Mouse (Mus musculus) stomach, embryonic 16.5 days (tissue): ENCODE measurements around the gene Tctex1d2. TPM values are rescaled to one million over a fixed set of nuclear protein-coding genes. Genes with fewer than 3 reads are reported as not detected.

Source experiments
- ATAC-seq: fragments of 200-750 bp; cut with Nextera tagmentation; 2 replicates; pipeline ENCODE4 v1.8.0; 2017; ENCODE audit warnings: moderate number of reproducible peaks, moderate TSS enrichment; ENCODE audit not compliant: insufficient read depth, low FRiP score
- H3K27ac ChIP-seq: fragments of 300-500 bp; sonication (generic); 2 replicates; pipeline ENCODE4 v1.5.1; 2014; ENCODE audit warnings: low read length
- H3K27me3 ChIP-seq: fragments of 300-500 bp; sonication (generic); 2 replicates; pipeline ENCODE4 v1.6.1; 2014; ENCODE audit warnings: low read length, control low read depth, mixed read lengths; ENCODE audit not compliant: control insufficient read depth, insufficient read depth
- H3K36me3 ChIP-seq: fragments of 300-500 bp; sonication (generic); 2 replicates; pipeline ENCODE4 v1.6.1; 2014; ENCODE audit warnings: low read length; ENCODE audit not compliant: control insufficient read depth, insufficient read depth
- H3K4me1 ChIP-seq: fragments of 300-500 bp; sonication (generic); 2 replicates; pipeline ENCODE4 v1.6.1; 2014; ENCODE audit warnings: low read length, control low read depth, mixed read lengths; ENCODE audit not compliant: control insufficient read depth, insufficient read depth
- H3K4me2 ChIP-seq: fragments of 300-500 bp; sonication (generic); 2 replicates; pipeline ENCODE4 v1.6.1; 2014; ENCODE audit warnings: low read depth, low read length, mixed read lengths
- H3K4me3 ChIP-seq: fragments of 300-500 bp; sonication (generic); replicated peaks from 2 replicates; pipeline ENCODE4 v1.5.1; 2014; ENCODE audit warnings: mild to moderate bottlenecking, low read length
- H3K9ac ChIP-seq: fragments of 300-500 bp; sonication (generic); 2 replicates; pipeline ENCODE4 v1.6.1; 2014; ENCODE audit warnings: low read length
- H3K9me3 ChIP-seq: fragments of 300-500 bp; sonication (generic); replicated peaks from 2 replicates; pipeline ENCODE4 v1.6.1; 2016; ENCODE audit warnings: low read length, control low read depth; ENCODE audit not compliant: control insufficient read depth
- WGBS: fragments of 180-500 bp; shearing (Covaris S2); extraction: QIAGEN DNeasy Blood & Tissue Kit; methylation state at CpG from one replicate; pipeline ENCODE4 v1.1.7; 2014; 5-methylcytosine and 5-hydroxymethylcytosine counted together
- polyA plus RNA-seq: library from polyadenylated mRNA; unstranded; fragments of >200 nt; fragmentation: Nextera tagmentation; extraction: Ambion mirVana; gene quantifications from 2 replicates; pipeline ENCODE4 v1.2.1, GENCODE M21; 2015

Tctex1d2 gene
- polyA plus RNA-seq, 1 experiment from 2014 or later: 24.5 TPM

DNA sequence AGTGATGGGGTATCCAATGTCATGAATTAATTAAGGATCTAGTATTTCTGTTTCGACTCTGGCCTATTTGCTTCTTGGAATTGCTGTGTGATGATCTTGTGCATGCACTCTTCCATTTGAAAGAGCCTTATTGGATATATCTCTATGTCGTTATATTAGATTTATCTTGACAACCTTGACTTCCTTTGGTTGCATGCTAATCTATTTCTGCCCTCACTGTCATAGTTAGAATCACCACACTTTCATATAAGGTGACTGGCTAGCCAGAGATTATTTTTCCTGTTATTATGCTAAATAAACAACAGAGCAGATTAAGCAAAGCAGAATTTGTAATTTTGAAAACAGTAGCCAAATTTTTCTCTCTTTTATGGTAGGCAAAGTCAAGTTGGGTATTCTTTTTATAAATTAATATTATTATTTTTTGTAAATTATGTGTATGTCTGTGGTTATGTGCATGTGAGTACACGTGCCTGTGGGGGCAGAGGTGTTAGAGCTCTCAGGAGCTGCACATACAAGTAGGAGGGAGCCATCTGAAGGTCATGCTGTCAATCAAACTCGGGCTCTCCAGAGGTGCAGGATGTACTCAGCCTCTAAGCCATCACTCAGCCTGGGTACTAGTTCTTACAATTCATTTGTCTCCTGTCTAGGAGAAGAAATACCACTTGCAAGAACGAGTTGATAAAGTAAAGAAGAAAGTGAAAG lies 50.1 kb downstream of the Tctex1d2 start:
- WGBS: 67% methylated on average over 5 of the region's 5 CpGs
- no peak overlapping the region for H3K4me2 ChIP-seq
- H3K27me3 ChIP-seq: no peaks in the 10 kb centered on the region
- no peaks in the 10 kb centered on the region for H3K9me3 ChIP-seq
- H3K4me3 ChIP-seq: no peak overlapping the region
- H3K36me3 ChIP-seq: 0 out of 2 replicates have a peak, but pooled peaks cover 4% of the 10 kb centered on the region
- H3K4me1 ChIP-seq: no peaks in the 10 kb centered on the region
- no peak for ATAC-seq
- no peak overlapping the region for H3K9ac ChIP-seq
- no peak overlapping the region for H3K27ac ChIP-seq

DNA sequence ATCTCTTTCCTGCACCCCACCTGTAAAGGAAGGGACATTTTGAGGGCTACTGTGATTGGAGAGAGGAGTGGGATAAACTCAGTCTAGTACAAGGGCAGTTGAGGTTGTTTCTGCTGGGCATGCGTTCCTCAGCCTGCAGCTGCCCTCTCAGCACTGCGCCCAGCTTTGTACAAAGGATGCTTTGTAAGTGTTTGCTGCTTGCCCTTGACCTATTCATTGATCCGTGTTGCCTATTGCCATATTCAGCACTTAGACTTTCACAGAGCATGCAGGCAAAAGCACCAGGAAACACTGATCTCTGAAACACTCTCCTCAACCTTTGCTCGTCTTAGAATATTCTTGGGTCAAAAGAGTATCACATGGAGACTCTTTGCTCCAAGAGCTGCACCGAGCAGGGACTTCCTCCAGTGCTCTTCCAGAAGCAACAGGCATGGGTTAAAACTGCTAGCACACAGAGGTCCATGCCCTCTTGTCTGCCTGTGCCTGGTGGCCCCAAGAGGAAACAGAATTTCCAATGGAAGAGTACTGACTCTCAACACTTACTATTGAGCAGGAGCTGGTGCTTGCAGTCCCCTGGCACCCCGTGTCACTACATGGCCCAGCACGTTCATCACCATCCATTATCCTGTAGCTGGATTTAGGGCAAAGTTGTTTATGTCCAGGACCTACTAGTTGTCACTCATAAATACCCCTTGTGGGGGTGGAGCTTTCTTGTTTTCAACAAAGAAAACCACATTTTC lies 52.9 kb downstream of the Tctex1d2 start:
- no peak for ATAC-seq
- Histone ChIP-seq H3K4me1 (no peaks in the 10 kb centered on the region), H3K9ac (no peak overlapping the region), H3K4me2 (no peak overlapping the region), H3K27me3 (no peaks in the 10 kb centered on the region), H3K36me3 (0 out of 2 replicates have a peak, but pooled peaks cover 4% of the 10 kb centered on the region), H3K27ac (no peak overlapping the region), H3K4me3 (no peak overlapping the region), H3K9me3 (no peaks in the 10 kb centered on the region)
- 74% methylated on average over 7 of the region's 7 CpGs for WGBS

DNA sequence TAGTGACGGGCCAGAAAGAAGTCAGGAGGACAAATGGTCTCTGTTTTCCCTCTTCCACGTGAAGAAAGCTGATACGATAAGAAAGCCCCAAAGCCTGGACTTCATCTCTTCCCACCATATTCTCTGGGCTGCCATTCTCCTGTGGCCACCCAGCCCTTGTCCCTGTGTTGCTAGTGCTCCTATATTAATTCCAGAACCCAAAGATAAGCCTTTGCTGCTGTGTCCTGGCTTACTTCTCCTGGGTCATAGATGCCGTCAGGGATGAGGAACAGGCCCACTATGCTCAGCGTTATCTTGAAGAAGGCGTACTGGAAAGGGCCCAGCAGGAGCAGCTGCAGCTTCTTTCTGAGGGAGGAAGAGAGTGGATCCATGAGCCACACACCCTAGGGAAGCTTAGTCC lies 57.8 kb downstream of the Tctex1d2 start:
- no peak for ATAC-seq
- 74% methylated on average over 6 of the region's 6 CpGs for whole genome bisulfite sequencing

More for the DNA sequence above, 57.8 kb downstream of the Tctex1d2 start:
- Histone ChIP-seq H3K27me3 (no peaks in the 10 kb centered on the region), H3K4me1 (no peaks in the 10 kb centered on the region), H3K4me2 (no peak overlapping the region), H3K4me3 (no peak overlapping the region), H3K9me3 (no peaks in the 10 kb centered on the region), H3K27ac (no peak overlapping the region), H3K9ac (no peak overlapping the region), H3K36me3 (no peaks in the 10 kb centered on the region)

Other genes with a start within 250 kb of the Tctex1d2 start
- 0.14 TPM in 1 of 2 replicates, not detected in the other for gene Bex6, start 239.9 kb upstream of the Tctex1d2 start, polyA plus RNA-seq
- gene Fbxo45, start 172.5 kb upstream of the Tctex1d2 start, polyA plus RNA-seq: 3.5 and 4.3 TPM in 2 replicates
- 18.4 and 19.5 TPM in 2 replicates for gene Wdr53, start 172.5 kb upstream of the Tctex1d2 start, polyA plus RNA-seq
- 0.15 TPM in 1 of 2 replicates, not detected in the other for gene Smco1, start 148.2 kb upstream of the Tctex1d2 start, polyA plus RNA-seq
- 18.4 and 18.6 TPM in 2 replicates for gene Rnf168, start 142.2 kb upstream of the Tctex1d2 start, polyA plus RNA-seq
- gene Ubxn7, start 87.4 kb upstream of the Tctex1d2 start, polyA plus RNA-seq: 18.1 and 22.1 TPM in 2 replicates
- not detected in 2 replicates for gene Tm4sf19, start 19.2 kb upstream of the Tctex1d2 start, polyA plus RNA-seq
- 42.0 and 54.3 TPM in 2 replicates for gene Pcyt1a, start 11.2 kb downstream of the Tctex1d2 start, polyA plus RNA-seq
- gene Slc51a, start 68.2 kb downstream of the Tctex1d2 start, polyA plus RNA-seq: 9.5 and 12.0 TPM in 2 replicates
- gene Zdhhc19, start 76.6 kb downstream of the Tctex1d2 start, polyA plus RNA-seq: 0.29 and 0.37 TPM in 2 replicates
- 68.3 and 69.7 TPM in 2 replicates for gene Tfrc, start 189.2 kb downstream of the Tctex1d2 start, polyA plus RNA-seq
- gene Tnk2, start 224.2 kb downstream of the Tctex1d2 start, polyA plus RNA-seq: 10.6 TPM in 2 replicates